Mouse (Mus musculus): Measurements from ENCODE around the gene Dmac2. TPM values are rescaled to one million over a fixed set of nuclear protein-coding genes. Genes with fewer than 3 reads are reported as not detected.

Dmac2 gene
- polyA plus RNA-seq, 1 experiment from 2014 or later, result 34.8 TPM

DNA sequence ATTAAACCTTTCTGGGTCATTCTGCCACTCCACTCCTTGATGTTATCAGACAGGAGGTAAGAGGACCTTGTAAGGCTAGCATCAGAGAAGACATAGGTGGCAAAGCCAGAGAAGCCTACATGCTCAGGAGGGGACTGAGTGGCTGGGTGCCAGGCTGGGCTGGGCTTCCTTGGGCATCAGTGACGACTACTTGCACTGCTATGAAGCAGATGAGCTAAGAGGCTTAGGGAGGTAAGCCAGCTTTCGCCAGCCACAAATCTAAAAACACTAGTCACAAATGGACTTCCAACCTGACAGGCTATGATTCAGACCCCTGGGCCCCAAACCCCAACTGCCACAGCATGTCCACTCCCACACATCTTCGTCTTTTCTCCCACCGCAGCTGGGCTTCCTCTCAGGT, 25.4 kb downstream of the Dmac2 start:
- Histone ChIP-seq H3K4me1 (peaks cover 10% of the 10 kb centered on the region), H3K9me3 (no peaks in the 10 kb centered on the region), H3K36me3 (replicated peaks) (peaks cover 18% of the 10 kb centered on the region), H3K27ac (replicated peaks) (no peak overlapping the region), H3K4me3 (no peak overlapping the region), H3K27me3 (replicated peaks; ENCODE audit: low read depth, poor library complexity, severe bottlenecking) (no peaks in the 10 kb centered on the region)
- DNase-seq (ENCODE audit: low spot score), result no peak
- WGBS, result 79% methylated on average over 4 of the region's 4 CpGs

DNA sequence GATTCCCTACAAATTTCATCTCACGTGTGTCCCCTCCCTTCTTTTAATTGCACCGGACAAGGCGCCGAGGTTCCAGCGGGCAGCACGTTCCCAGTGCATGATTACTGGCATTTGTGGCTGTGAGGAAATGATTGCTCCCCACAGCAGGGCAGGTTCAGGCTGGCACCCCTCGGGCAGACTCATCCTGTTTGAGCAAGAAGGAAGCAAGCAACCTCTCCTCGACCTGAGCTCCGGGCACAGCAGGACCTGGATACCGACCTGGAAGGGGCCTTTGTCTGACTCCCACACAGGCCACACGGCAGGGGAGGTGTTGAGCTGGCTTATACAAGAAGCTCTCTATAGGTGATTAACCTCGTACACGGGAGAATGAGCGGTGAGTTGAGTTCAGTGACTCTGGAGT, 25.9 kb downstream of the Dmac2 start:
- no peak overlapping the region for H3K27ac ChIP-seq (replicated peaks)
- H3K36me3 ChIP-seq (replicated peaks), result peaks cover 18% of the 10 kb centered on the region
- 56% methylated on average over 14 of the region's 14 CpGs for whole genome bisulfite sequencing
- H3K9me3 ChIP-seq, result no peaks in the 10 kb centered on the region
- H3K4me3 ChIP-seq, result no peak overlapping the region
- DNase-seq (ENCODE audit: low spot score), result no peak
- no peaks in the 10 kb centered on the region for H3K27me3 ChIP-seq (replicated peaks; ENCODE audit: low read depth, poor library complexity, severe bottlenecking)
- peaks cover 11% of the 10 kb centered on the region for H3K4me1 ChIP-seq

DNA sequence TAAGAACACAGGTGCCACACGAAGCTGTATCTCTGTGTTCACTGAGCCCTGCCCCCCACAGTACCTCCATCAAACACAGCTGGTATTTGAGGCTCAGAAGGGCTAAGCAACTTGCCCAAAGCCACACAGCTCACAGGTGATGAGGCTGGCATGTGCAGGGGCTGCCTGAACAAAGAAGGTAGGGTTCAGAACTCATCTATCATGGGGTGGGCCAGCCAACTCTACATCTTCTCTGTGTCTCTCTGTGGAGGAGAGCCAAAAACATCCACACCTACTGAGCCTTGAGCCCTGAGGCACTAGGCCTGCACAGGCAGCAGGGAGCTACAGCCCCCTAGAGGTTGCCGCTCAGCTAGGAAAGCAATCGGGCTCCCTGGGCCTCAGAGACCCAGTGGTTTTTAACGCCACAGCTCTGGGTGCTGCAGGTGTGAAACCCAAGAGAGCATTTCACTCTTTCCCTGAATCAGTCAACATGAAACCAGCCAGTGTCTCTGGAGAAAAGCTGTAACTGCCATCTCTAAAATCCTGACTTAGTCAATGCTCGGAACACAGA, 28.4 kb downstream of the Dmac2 start:
- no peak for DNase-seq (ENCODE audit: low spot score)
- H3K9me3 ChIP-seq, result no peaks in the 10 kb centered on the region
- H3K4me3 ChIP-seq, result no peak overlapping the region
- peaks cover 5% of the 10 kb centered on the region; the same call in 1 of the 2 replicates for H3K36me3 ChIP-seq (replicated peaks)
- peaks cover 11% of the 10 kb centered on the region for H3K4me1 ChIP-seq
- no peak overlapping the region for H3K27ac ChIP-seq (replicated peaks)
- no peaks in the 10 kb centered on the region for H3K27me3 ChIP-seq (replicated peaks; ENCODE audit: low read depth, poor library complexity, severe bottlenecking)
- WGBS, result 56% methylated on average over 5 of the region's 5 CpGs

DNA sequence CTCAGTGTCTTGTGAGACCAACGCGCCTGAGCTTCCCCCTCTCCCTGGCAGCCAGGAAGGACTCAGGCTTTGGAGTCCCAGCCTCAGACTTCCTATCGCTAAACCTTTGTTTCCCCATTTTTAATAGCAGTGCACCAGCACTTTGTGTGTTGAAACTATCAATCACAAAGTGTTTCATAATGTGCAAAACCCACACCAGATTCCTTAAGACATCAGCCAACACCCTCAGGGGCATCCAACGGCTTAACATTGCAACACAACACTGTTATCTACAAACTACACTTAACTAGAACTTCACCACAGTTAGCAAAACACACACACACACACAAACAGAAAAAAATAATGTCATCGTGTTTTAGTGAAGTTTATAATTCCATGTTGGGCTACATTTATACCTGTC, 30.6 kb downstream of the Dmac2 start:
- Histone ChIP-seq H3K27ac (replicated peaks) (no peak overlapping the region), H3K27me3 (replicated peaks; ENCODE audit: low read depth, poor library complexity, severe bottlenecking) (no peaks in the 10 kb centered on the region), H3K4me1 (peaks cover 11% of the 10 kb centered on the region), H3K36me3 (replicated peaks) (peaks cover 5% of the 10 kb centered on the region; the same call in 1 of the 2 replicates), H3K4me3 (no peak overlapping the region), H3K9me3 (no peaks in the 10 kb centered on the region)
- 71% methylated on average over 5 of the region's 5 CpGs for WGBS
- no peak for DNase-seq (ENCODE audit: low spot score)

DNA sequence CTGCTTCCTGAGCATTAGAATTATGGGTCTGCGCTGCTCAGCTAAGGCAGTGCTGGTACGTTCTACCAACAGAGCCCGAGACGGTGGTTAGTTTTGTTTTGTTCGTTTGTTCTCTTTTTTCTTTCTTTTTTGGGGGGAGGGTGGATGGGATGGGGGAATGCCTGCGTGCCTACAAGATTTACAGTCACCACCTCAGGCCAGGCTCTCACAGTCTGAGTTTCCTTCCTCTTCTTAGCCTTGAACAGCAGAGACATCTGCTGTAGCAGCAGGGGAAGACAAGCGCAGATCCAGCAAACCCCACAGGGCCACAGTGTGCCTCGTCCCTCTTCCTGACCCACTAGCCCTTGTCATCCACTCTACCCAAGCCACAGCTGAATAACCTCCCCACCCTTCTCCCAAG, 32.1 kb downstream of the Dmac2 start:
- no peak overlapping the region for H3K27ac ChIP-seq (replicated peaks)
- H3K27me3 ChIP-seq (replicated peaks; ENCODE audit: low read depth, poor library complexity, severe bottlenecking), result no peaks in the 10 kb centered on the region
- H3K4me1 ChIP-seq, result peaks cover 11% of the 10 kb centered on the region
- 91% methylated on average over 8 of the region's 8 CpGs for WGBS
- no peaks in the 10 kb centered on the region; the same call in 1 of the 2 replicates for H3K36me3 ChIP-seq (replicated peaks)
- no peaks in the 10 kb centered on the region for H3K9me3 ChIP-seq
- DNase-seq (ENCODE audit: low spot score), result no peak
- no peak overlapping the region for H3K4me3 ChIP-seq

DNA sequence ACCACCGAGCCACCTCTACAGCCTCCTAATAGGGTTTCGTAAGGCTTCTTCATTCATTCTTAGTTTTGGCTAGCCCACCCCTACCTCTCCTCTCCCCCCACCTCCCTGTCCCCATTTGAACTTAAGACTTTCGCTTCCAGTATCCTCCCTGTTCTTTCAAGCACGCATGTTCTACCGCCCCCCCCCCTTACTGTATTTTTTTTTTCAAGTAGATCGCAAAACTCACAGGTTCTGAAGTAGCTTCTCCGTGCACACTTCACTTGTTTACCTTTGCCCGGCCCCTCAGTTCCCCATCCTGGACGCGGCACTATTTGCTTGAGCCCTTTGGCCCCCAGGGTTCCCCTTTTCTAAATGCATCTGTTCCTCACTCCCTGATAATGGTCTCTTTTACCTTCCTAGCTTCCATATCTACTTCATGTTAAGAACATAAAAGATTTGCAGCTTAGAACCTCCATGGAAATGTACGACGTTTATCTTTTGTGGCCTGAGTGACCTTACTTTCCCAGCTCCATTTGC, 33.1 kb downstream of the Dmac2 start:
- Histone ChIP-seq H3K27me3 (replicated peaks; ENCODE audit: low read depth, poor library complexity, severe bottlenecking) (no peaks in the 10 kb centered on the region), H3K4me1 (peaks cover 19% of the 10 kb centered on the region), H3K27ac (replicated peaks) (no peak overlapping the region), H3K9me3 (no peaks in the 10 kb centered on the region), H3K36me3 (replicated peaks) (no peaks in the 10 kb centered on the region; the same call in 1 of the 2 replicates), H3K4me3 (no peak overlapping the region)
- DNase-seq (ENCODE audit: low spot score), result no peak
- WGBS, result 91% methylated on average over 12 of the region's 12 CpGs

DNA sequence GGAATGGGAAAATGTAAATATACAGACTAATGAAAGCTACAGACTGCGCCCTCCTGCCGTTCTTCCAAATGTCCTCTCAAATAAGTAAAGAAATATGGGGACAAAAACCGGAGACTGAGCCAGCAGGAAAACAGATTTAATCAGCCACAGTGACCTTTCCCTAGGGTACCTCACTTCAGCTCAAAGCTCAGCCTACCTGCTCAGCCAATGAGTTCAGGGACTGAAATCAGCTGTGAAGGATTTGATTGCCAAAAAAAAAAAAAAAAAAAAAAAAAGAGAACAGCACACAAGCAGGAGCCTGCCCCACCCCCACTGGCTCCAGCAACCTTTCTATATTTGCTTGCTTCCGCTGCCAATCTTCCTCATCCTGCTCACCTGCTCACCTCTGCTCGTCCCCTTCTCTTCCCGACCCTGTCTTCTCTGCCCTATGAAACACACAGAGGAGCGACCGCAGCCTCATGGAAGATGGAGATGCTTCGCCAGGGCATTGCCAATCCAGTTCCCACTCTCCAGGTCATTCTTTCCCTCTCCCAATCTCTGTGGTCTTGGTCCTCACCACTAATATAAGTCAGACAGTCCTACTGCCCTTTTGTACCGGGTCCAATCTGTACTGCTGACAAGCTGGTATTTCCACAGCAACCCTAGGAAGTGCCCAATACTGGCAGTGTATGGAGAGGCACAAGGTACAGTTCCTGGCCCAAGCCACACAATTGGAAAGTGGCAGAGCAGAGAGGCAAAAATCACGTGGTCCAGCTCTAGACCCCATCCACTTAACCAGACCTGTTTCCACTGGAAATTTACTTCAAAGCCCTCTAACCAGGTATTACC, 36.6 kb downstream of the Dmac2 start:
- Histone ChIP-seq H3K36me3 (replicated peaks) (no peaks in the 10 kb centered on the region; the same call in 1 of the 2 replicates), H3K9me3 (no peaks in the 10 kb centered on the region), H3K27ac (replicated peaks) (no peak overlapping the region), H3K4me1 (peaks cover 24% of the 10 kb centered on the region), H3K27me3 (replicated peaks; ENCODE audit: low read depth, poor library complexity, severe bottlenecking) (no peaks in the 10 kb centered on the region), H3K4me3 (no peak overlapping the region)
- no peak for DNase-seq (ENCODE audit: low spot score)
- 79% methylated on average over 11 of the region's 11 CpGs for WGBS

DNA sequence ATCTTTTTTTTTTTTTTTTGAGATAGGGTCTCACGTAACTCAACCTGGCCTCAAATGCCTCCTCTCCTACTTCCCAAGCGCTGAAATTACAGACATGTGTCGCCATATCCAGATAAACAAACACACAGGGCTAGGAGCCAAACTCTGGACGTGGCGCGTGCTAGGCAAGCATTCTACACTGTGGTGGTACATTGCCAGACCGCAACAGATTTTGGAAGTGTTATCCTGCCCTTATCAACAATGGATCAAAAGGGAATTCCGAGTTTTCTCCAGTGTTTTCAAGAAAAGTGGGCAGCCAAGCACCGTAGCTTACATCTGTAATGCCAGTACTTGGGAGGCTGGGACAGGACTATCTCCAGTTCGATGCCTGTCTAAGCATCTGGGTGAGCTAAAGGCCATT, 38.6 kb downstream of the Dmac2 start:
- WGBS, result 44% methylated on average over 10 of the region's 10 CpGs
- no peaks in the 10 kb centered on the region for H3K27me3 ChIP-seq (replicated peaks; ENCODE audit: low read depth, poor library complexity, severe bottlenecking)
- H3K4me1 ChIP-seq, result peaks cover 24% of the 10 kb centered on the region
- H3K4me3 ChIP-seq, result peak overlapping the region; percentile 77
- no peak for DNase-seq (ENCODE audit: low spot score)
- 0 out of 2 replicates have a peak overlapping the region, but pooled peaks have one; percentile 93 for H3K27ac ChIP-seq (replicated peaks)
- peaks cover 16% of the 10 kb centered on the region for H3K36me3 ChIP-seq (replicated peaks)
- no peaks in the 10 kb centered on the region for H3K9me3 ChIP-seq

DNA sequence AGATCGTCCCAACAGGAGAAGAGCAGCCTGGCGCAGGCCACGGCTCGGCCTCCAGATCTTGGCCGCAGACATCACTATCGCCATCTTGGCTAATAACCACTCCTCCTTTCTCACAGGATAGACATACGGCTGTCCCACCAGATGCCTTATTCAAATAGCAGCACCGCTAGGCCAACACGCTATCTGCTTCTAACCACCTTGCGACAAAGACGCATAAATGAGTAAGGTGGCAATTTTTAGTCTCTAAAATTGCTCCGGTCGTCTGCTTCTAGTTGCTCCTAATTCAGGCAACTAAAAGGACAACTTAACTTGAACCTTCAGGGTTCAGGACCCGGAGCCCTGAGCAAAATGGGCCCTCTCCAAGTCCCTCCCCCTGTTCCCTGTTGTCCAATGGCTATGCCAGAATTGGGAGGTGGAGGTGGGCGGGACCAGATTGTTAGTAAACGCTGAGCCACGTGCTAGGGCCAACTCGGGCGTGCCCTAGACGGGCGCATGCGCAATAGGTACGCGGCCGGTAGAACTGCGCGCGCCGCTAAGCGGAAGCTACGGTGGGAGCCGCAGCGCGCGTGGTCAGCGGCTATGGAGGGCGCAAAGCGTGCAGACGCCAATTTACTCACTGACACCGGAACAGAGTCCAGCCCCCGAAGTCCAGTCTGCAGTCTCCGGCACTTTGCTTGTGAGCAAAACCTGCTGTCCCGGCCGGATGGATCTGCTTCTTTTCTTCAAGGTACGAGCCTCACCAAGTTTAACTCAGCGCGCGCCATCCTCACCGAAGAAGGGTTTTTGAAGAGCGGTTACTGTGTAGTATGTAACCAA, 39.7 kb downstream of the Dmac2 start, which contains the start of the genes Bckdha and Exosc5:
TSS of gene Bckdha (minus strand) at position 325 of the 816 bp plus-strand sequence.
TSS of gene Exosc5 (plus strand) at position 508 of the 816 bp plus-strand sequence.
- H3K36me3 ChIP-seq (replicated peaks), result peaks cover 27% of the 10 kb centered on the region
- under 1% methylated on average over 50 of the region's 50 CpGs for WGBS
- H3K4me3 ChIP-seq, result peak within 1 kb of the TSS; percentile 77
- peak within 1 kb of the TSS; percentile 93 for H3K27ac ChIP-seq (replicated peaks)
- no peaks in the 10 kb centered on the region for H3K9me3 ChIP-seq
- peaks cover 24% of the 10 kb centered on the region for H3K4me1 ChIP-seq
- peak; percentile 99 for DNase-seq (ENCODE audit: low spot score)
- H3K27me3 ChIP-seq (replicated peaks; ENCODE audit: low read depth, poor library complexity, severe bottlenecking), result no peaks in the 10 kb centered on the region

DNA sequence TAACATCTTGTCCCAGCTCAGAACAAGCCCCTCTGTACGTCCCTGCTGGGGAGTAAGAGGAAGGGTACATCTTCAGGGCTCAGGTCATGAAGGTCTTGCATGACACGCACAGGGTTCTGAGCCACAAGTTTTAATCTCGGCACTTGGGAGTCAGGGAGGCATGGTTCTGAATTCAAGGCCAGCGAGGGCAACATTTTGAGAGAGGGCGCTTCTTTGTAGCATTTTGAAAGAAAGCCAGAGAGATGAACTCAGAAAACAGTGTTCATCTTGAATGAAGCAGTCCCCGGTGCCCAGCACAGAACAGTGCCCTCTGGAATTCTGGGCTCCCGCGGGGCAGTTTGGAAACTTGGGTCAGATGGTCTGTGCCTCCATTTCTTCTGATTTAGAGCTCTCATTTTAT, 47.2 kb downstream of the Dmac2 start:
- no peaks in the 10 kb centered on the region for H3K27me3 ChIP-seq (replicated peaks; ENCODE audit: low read depth, poor library complexity, severe bottlenecking)
- no peak overlapping the region for H3K27ac ChIP-seq (replicated peaks)
- H3K36me3 ChIP-seq (replicated peaks), result peaks cover 81% of the 10 kb centered on the region
- no peak overlapping the region for H3K4me3 ChIP-seq
- H3K4me1 ChIP-seq, result no peaks in the 10 kb centered on the region
- 94% methylated on average over 8 of the region's 8 CpGs for WGBS
- no peak for DNase-seq (ENCODE audit: low spot score)
- no peaks in the 10 kb centered on the region for H3K9me3 ChIP-seq

DNA sequence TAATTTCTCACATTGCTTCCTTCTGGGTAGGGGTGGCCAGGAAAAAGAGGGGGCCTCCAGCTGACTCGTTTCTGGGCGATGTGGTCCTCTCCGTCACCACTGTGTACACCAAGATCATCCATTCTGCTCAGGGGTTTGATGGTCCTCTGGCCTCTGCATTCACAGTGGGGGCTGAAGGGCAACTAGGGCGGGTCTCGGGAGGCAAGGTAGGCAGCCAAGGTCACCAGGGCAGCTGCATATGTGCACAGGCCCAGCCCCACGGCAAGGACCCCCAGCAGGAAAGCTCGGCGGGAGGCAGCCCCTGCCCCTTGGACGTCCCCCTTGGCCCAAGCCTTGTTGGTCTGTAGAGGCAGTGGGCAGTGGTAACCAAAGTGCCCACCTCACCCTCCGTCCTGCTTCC, 49.9 kb downstream of the Dmac2 start:
- 86% methylated on average over 10 of the region's 10 CpGs for WGBS
- peaks cover 56% of the 10 kb centered on the region for H3K36me3 ChIP-seq (replicated peaks)
- peaks cover 13% of the 10 kb centered on the region for H3K27me3 ChIP-seq (replicated peaks; ENCODE audit: low read depth, poor library complexity, severe bottlenecking)
- no peak overlapping the region for H3K27ac ChIP-seq (replicated peaks)
- DNase-seq (ENCODE audit: low spot score), result no peak
- no peak overlapping the region for H3K4me3 ChIP-seq
- H3K9me3 ChIP-seq, result peaks cover 2% of the 10 kb centered on the region; the same call in 1 of the 2 replicates
- H3K4me1 ChIP-seq, result no peaks in the 10 kb centered on the region

DNA sequence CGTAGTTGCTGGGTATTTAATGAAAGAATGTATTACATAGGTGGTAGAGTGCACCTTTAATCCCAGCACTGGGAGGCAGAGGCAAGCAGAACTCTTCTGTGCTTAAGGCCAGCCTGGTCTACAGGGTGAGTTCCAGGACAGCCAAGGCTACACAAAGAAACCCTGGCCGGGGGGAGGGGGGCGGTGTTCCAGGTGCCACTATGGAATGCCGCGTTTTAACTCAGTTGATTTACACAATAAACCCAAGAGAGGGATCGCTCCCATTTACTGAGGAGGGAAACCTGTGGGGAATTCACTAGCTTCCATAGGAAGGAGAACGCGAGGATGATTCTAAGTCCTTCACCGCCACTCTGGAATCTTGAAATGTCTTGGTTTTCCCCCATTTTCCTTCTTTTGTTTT, 50.4 kb downstream of the Dmac2 start:
- 80% methylated on average over 9 of the region's 9 CpGs for WGBS
- DNase-seq (ENCODE audit: low spot score), result no peak

More for the DNA sequence above, 50.4 kb downstream of the Dmac2 start:
- no peak overlapping the region for H3K27ac ChIP-seq (replicated peaks)
- peaks cover 51% of the 10 kb centered on the region for H3K36me3 ChIP-seq (replicated peaks)
- no peak overlapping the region for H3K4me3 ChIP-seq
- H3K27me3 ChIP-seq (replicated peaks; ENCODE audit: low read depth, poor library complexity, severe bottlenecking), result peaks cover 18% of the 10 kb centered on the region
- H3K4me1 ChIP-seq, result peaks cover 3% of the 10 kb centered on the region
- peaks cover 2% of the 10 kb centered on the region; the same call in 1 of the 2 replicates for H3K9me3 ChIP-seq

Measured in embryonic facial prominence, embryonic 10.5 days (tissue).